Mouse (Mus musculus): ENCODE measurements around the gene Trim46.

GRCm38 (mm10) chr3:89285526-89285925 lies 39.4 kb upstream of the Trim46 start:
- no peak for TF ChIP-seq CTCF (IDR thresholded peaks at IDR 0.05; ENCODE audit: low read depth, low read length)
- no peak for TF ChIP-seq POLR2A (IDR thresholded peaks at IDR 0.05; ENCODE audit: extremely low read depth, insufficient read depth, low read length)

All from liver, adult 2 months (tissue).